Mouse (Mus musculus): ENCODE measurements at regions not wholly inside any gene's neighbourhood (a gene's known extent, or its start where the extent isn't known, plus 50 kb on each side); places are given as distances from the start of the nearest gene placed in this dataset.

DNA sequence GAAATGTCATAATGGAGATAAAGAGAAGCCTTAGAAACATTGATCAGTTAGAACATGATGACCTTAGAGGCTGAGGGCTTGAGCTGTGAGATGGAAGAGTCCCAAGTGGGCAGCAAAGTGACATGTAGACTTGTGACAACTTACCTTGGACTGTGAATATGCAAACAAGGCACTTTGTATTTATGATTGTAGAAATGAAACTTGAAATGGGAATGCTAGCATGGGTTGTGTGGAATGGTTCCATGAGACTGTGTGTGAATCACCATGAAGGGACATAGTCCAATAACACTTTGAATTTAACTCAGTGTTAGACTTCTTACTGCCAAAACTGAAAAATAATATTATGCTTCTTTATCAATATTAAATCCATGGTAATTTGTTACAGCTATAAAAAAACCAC is 638.1 kb upstream of the Chordc1 start:
- Histone ChIP-seq H3K36me3 (ENCODE audit: control insufficient read depth, insufficient read depth, low read length, poor library complexity, severe bottlenecking) (no peaks in the 10 kb centered on the region), H3K27ac (ENCODE audit: insufficient read depth, low read depth, low read length, poor library complexity, severe bottlenecking) (no peak overlapping the region), H3K4me3 (ENCODE audit: insufficient read depth in 1 of 2, low read depth in 1 of 2, low read length in 2 of 2, poor library complexity in 1 of 2, severe bottlenecking in 1 of 2) (no peak overlapping the region), H3K4me1 (ENCODE audit: control insufficient read depth in 2 of 2, insufficient read depth in 2 of 2, low read length in 2 of 2, poor library complexity in 1 of 2) (no peaks in the 10 kb centered on the region), H3K9ac (ENCODE audit: insufficient read depth, low read depth, low read length, poor library complexity, severe bottlenecking) (no peak overlapping the region), H3K9me3 (ENCODE audit: control insufficient read depth, insufficient read depth, low read depth, low read length) (no peaks in the 10 kb centered on the region)
- DNase-seq (ENCODE audit: low read depth, low spot score), result no peak
- in situ Hi-C loops (cut with MboI; ENCODE audit: low sequenced_read_pairs in 2 of 2, unreplicated experiment in 2 of 2), result no loop called here
- TF ChIP-seq CHD2 (IDR thresholded peaks at IDR 0.05; ENCODE audit: low read depth, low read length) (no peak), HCFC1 (IDR thresholded peaks at IDR 0.05; ENCODE audit: borderline replicate concordance, insufficient read depth, low read length) (no peak), ZNF384 (IDR thresholded peaks at IDR 0.05; ENCODE audit: low read depth, low read length) (no peak), MAFK (IDR thresholded peaks at IDR 0.05; ENCODE audit: insufficient read depth, low read depth, low read length) (no peak), ZC3H11A (IDR thresholded peaks at IDR 0.05; ENCODE audit: borderline replicate concordance, low read depth, low read length) (no peak)

GRCm38 (mm10) chr9:17664113-17664512 is 627.8 kb upstream of the Chordc1 start:
- TF ChIP-seq ZNF384 (IDR thresholded peaks at IDR 0.05; ENCODE audit: low read depth, low read length) (no peak), CHD2 (IDR thresholded peaks at IDR 0.05; ENCODE audit: low read depth, low read length) (no peak), MAFK (IDR thresholded peaks at IDR 0.05; ENCODE audit: insufficient read depth, low read depth, low read length) (no peak), HCFC1 (IDR thresholded peaks at IDR 0.05; ENCODE audit: borderline replicate concordance, insufficient read depth, low read length) (no peak), ZC3H11A (IDR thresholded peaks at IDR 0.05; ENCODE audit: borderline replicate concordance, low read depth, low read length) (no peak)
- Histone ChIP-seq H3K9ac (ENCODE audit: insufficient read depth, low read depth, low read length, poor library complexity, severe bottlenecking) (no peak overlapping the region), H3K27ac (ENCODE audit: insufficient read depth, low read depth, low read length, poor library complexity, severe bottlenecking) (no peak overlapping the region), H3K9me3 (ENCODE audit: control insufficient read depth, insufficient read depth, low read depth, low read length) (no peaks in the 10 kb centered on the region), H3K4me1 (ENCODE audit: control insufficient read depth in 2 of 2, insufficient read depth in 2 of 2, low read length in 2 of 2, poor library complexity in 1 of 2) (peaks cover 0 to under 1% of the 10 kb centered on the region in 2 experiments; a peak in 1 of 4 replicates), H3K36me3 (ENCODE audit: control insufficient read depth, insufficient read depth, low read length, poor library complexity, severe bottlenecking) (no peaks in the 10 kb centered on the region), H3K4me3 (ENCODE audit: insufficient read depth in 1 of 2, low read depth in 1 of 2, low read length in 2 of 2, poor library complexity in 1 of 2, severe bottlenecking in 1 of 2) (no peak overlapping the region)
- no peak for DNase-seq (ENCODE audit: low read depth, low spot score)
- in situ Hi-C loops (cut with MboI; ENCODE audit: low sequenced_read_pairs in 2 of 2, unreplicated experiment in 2 of 2), result no loop called here

DNA sequence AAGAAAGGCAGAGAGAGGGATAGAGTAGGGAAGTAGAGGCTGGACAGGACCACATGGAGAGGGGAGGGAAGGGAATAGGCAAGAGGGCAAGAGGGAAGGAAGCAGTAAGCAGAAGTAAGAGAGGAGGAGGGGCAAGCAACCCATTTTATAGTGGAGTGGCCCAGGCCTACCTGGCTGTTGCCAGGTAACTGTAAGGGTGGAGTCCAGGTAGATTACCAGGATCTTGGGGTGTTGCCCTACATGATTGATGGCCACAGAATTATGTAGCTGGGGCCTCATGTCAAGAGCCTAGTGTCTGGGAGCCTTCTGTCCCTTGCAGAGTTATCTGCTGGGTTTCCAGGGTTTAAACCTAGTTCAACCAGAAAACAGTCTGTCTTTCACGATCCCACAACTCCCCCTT is 623.7 kb upstream of the Chordc1 start:
- no peak overlapping the region for H3K4me3 ChIP-seq (ENCODE audit: insufficient read depth in 1 of 2, low read depth in 1 of 2, low read length in 2 of 2, poor library complexity in 1 of 2, severe bottlenecking in 1 of 2)
- H3K27ac ChIP-seq (ENCODE audit: insufficient read depth, low read depth, low read length, poor library complexity, severe bottlenecking), result no peak overlapping the region
- no peaks in the 10 kb centered on the region for H3K9me3 ChIP-seq (ENCODE audit: control insufficient read depth, insufficient read depth, low read depth, low read length)
- in situ Hi-C loops (cut with MboI; ENCODE audit: low sequenced_read_pairs in 2 of 2, unreplicated experiment in 2 of 2), result no loop called here
- H3K36me3 ChIP-seq (ENCODE audit: control insufficient read depth, insufficient read depth, low read length, poor library complexity, severe bottlenecking), result no peaks in the 10 kb centered on the region
- no peak overlapping the region for H3K9ac ChIP-seq (ENCODE audit: insufficient read depth, low read depth, low read length, poor library complexity, severe bottlenecking)
- TF ChIP-seq ZC3H11A (IDR thresholded peaks at IDR 0.05; ENCODE audit: borderline replicate concordance, low read depth, low read length) (no peak), HCFC1 (IDR thresholded peaks at IDR 0.05; ENCODE audit: borderline replicate concordance, insufficient read depth, low read length) (no peak), CHD2 (IDR thresholded peaks at IDR 0.05; ENCODE audit: low read depth, low read length) (no peak), ZNF384 (IDR thresholded peaks at IDR 0.05; ENCODE audit: low read depth, low read length) (no peak), MAFK (IDR thresholded peaks at IDR 0.05; ENCODE audit: insufficient read depth, low read depth, low read length) (no peak)
- no peaks in the 10 kb centered on the region for H3K4me1 ChIP-seq (ENCODE audit: control insufficient read depth in 2 of 2, insufficient read depth in 2 of 2, low read length in 2 of 2, poor library complexity in 1 of 2)
- DNase-seq (ENCODE audit: low read depth, low spot score), result no peak

GRCm38 (mm10) chr9:17675519-17675918 is 616.4 kb upstream of the Chordc1 start:
- DNase-seq (ENCODE audit: low read depth, low spot score), result no peak
- no peak overlapping the region for H3K9ac ChIP-seq (ENCODE audit: insufficient read depth, low read depth, low read length, poor library complexity, severe bottlenecking)
- no peaks in the 10 kb centered on the region for H3K9me3 ChIP-seq (ENCODE audit: control insufficient read depth, insufficient read depth, low read depth, low read length)
- H3K36me3 ChIP-seq (ENCODE audit: control insufficient read depth, insufficient read depth, low read length, poor library complexity, severe bottlenecking), result no peaks in the 10 kb centered on the region
- in situ Hi-C loops (cut with MboI; ENCODE audit: low sequenced_read_pairs in 2 of 2, unreplicated experiment in 2 of 2), result no loop called here
- no peaks in the 10 kb centered on the region for H3K4me1 ChIP-seq (ENCODE audit: control insufficient read depth in 2 of 2, insufficient read depth in 2 of 2, low read length in 2 of 2, poor library complexity in 1 of 2)
- TF ChIP-seq ZC3H11A (IDR thresholded peaks at IDR 0.05; ENCODE audit: borderline replicate concordance, low read depth, low read length) (no peak), MAFK (IDR thresholded peaks at IDR 0.05; ENCODE audit: insufficient read depth, low read depth, low read length) (no peak), ZNF384 (IDR thresholded peaks at IDR 0.05; ENCODE audit: low read depth, low read length) (no peak), HCFC1 (IDR thresholded peaks at IDR 0.05; ENCODE audit: borderline replicate concordance, insufficient read depth, low read length) (no peak), CHD2 (IDR thresholded peaks at IDR 0.05; ENCODE audit: low read depth, low read length) (no peak)
- H3K4me3 ChIP-seq (ENCODE audit: insufficient read depth in 1 of 2, low read depth in 1 of 2, low read length in 2 of 2, poor library complexity in 1 of 2, severe bottlenecking in 1 of 2), result no peak overlapping the region
- H3K27ac ChIP-seq (ENCODE audit: insufficient read depth, low read depth, low read length, poor library complexity, severe bottlenecking), result no peak overlapping the region

All from ES-E14 (cell line).